Mouse (Mus musculus): ENCODE measurements at regions not wholly inside any gene's neighbourhood (a gene's known extent, or its start where the extent isn't known, plus 50 kb on each side); places are given as distances from the start of the nearest gene placed in this dataset.

GRCm38 (mm10) chr8:127995490-127995889, 362.9 kb upstream of the Nrp1 start:
- no peak for TF ChIP-seq CTCF (IDR thresholded peaks at IDR 0.05; ENCODE audit: extremely low read depth, insufficient read depth, low read length)
- no peak for TF ChIP-seq POLR2A (IDR thresholded peaks at IDR 0.05; ENCODE audit: extremely low read depth, insufficient read depth, low read length)

All from cortical plate, adult 2 months (tissue).